ENCODE assay signal across 9 mouse cellular contexts in genomic region chr8:83999057-83999705, GRCm38 (mm10). TPM values are rescaled to one million over a fixed set of nuclear protein-coding genes. Genes with fewer than 3 reads are reported as not detected.
DNase-seq lines count a peak whose midpoint lies in the region; ATAC-seq and TF ChIP-seq lines count a peak whose summit lies in the region.
"Had no signal": no experiment of that assay in that cellular context is flagged by ENCODE, and none has a peak within 500 bp of the region (broad histone marks: within the 10 kb centered on the region; RNA-seq: fewer than 3 reads in every experiment).

No protein-coding gene starts in this region.

- peak overlapping the region; percentile 86 for H3ac ChIP-seq in myocyte (ENCODE audit: control insufficient read depth, insufficient read length)

- H3K27ac ChIP-seq in lung, embryonic 15.5 days = peak overlapping the region; percentile 87; the same call in 1 of the 2 replicates
- 0 out of 2 replicates have a peak overlapping the region, but pooled peaks have one; percentile 91 for H3K27ac ChIP-seq in embryonic facial prominence, embryonic 15.5 days (replicated peaks)
- no peak overlapping the region for H3K27ac ChIP-seq in intestine, embryonic 14.5 days (ENCODE audit: low read depth)

- 57% methylated on average over 16 of the region's 16 CpGs for WGBS in lung, embryonic 15.5 days
- 63% methylated on average over 16 of the region's 16 CpGs for WGBS in embryonic facial prominence, embryonic 15.5 days
- 63% methylated on average over 16 of the region's 16 CpGs for WGBS in intestine, embryonic 14.5 days

- TF ChIP-seq POLR2A in myocyte (IDR thresholded peaks at IDR 0.05; ENCODE audit: insufficient read length, low read depth) = no peak

- H3K4me3 ChIP-seq in lung, embryonic 15.5 days = peak overlapping the region; percentile 82
- H3K4me3 ChIP-seq in embryonic facial prominence, embryonic 15.5 days (replicated peaks) = peak overlapping the region; percentile 68
- H3K4me3 ChIP-seq in intestine, embryonic 14.5 days (ENCODE audit: low read depth, low read length) = peak overlapping the region; percentile 76
- H3K4me3 ChIP-seq in myocyte = peak overlapping the region; percentile 26

- no peaks in the 10 kb centered on the region for H3K9me3 ChIP-seq in lung, embryonic 15.5 days
- no peaks in the 10 kb centered on the region for H3K9me3 ChIP-seq in embryonic facial prominence, embryonic 15.5 days (replicated peaks)
- no peaks in the 10 kb centered on the region for H3K9me3 ChIP-seq in intestine, embryonic 14.5 days (ENCODE audit: control insufficient read depth, low read length)

- H3K27me3 ChIP-seq in lung, embryonic 15.5 days = no peaks in the 10 kb centered on the region
- no peaks in the 10 kb centered on the region for H3K27me3 ChIP-seq in embryonic facial prominence, embryonic 15.5 days
- H3K27me3 ChIP-seq in intestine, embryonic 14.5 days (replicated peaks; ENCODE audit: control insufficient read depth, insufficient read depth, low read length) = no peaks in the 10 kb centered on the region
- H3K27me3 ChIP-seq in myocyte (ENCODE audit: control insufficient read depth, insufficient read depth, insufficient read length) = no peaks in the 10 kb centered on the region

- peaks cover 35% of the 10 kb centered on the region for H3K36me3 ChIP-seq in lung, embryonic 15.5 days
- peaks cover 31% of the 10 kb centered on the region for H3K36me3 ChIP-seq in embryonic facial prominence, embryonic 15.5 days
- H3K36me3 ChIP-seq in intestine, embryonic 14.5 days (ENCODE audit: control insufficient read depth, insufficient read depth, low read length) = peaks cover 36% of the 10 kb centered on the region
- no peaks in the 10 kb centered on the region for H3K36me3 ChIP-seq in myocyte (ENCODE audit: control insufficient read depth, insufficient read depth)

- H3K4me1 ChIP-seq in lung, embryonic 15.5 days = peaks cover 46% of the 10 kb centered on the region
- H3K4me1 ChIP-seq in embryonic facial prominence, embryonic 15.5 days = peaks cover 43% of the 10 kb centered on the region
- H3K4me1 ChIP-seq in intestine, embryonic 14.5 days (replicated peaks; ENCODE audit: control insufficient read depth, insufficient read depth, low read length) = peaks cover 20% of the 10 kb centered on the region

- H3K4me2 ChIP-seq in lung, embryonic 15.5 days = peak overlapping the region; percentile 94
- peak overlapping the region; percentile 72 for H3K4me2 ChIP-seq in embryonic facial prominence, embryonic 15.5 days (replicated peaks)
- peak overlapping the region; percentile 68 for H3K4me2 ChIP-seq in intestine, embryonic 14.5 days (ENCODE audit: low read length)
- peak overlapping the region; percentile 92 for H3K4me2 ChIP-seq in myocyte (ENCODE audit: low read depth)

- intact Hi-C loops in gastrocnemius, postnatal 14 days (cut with DNase I; ENCODE audit: low total_unique reads) = no loop called here

- no peak for DNase-seq in lung, postnatal 36 days
- DNase-seq in intestine, embryonic 14.5 days (ENCODE audit: low spot score) = no peak
- DNase-seq in frontal cortex, postnatal 10 days (ENCODE audit: low spot score in 2 of 2) = no peak
- no peak for DNase-seq in lung, postnatal 25 days (ENCODE audit: low spot score)
- no peak for DNase-seq in gastrocnemius, postnatal 14 days

- no peaks in the 10 kb centered on the region for H3K79me2 ChIP-seq in myocyte (ENCODE audit: control insufficient read depth, insufficient read depth)

- peak overlapping the region; percentile 77 for H3K9ac ChIP-seq in lung, embryonic 15.5 days
- 0 out of 2 replicates have a peak overlapping the region, but pooled peaks have one; percentile 63 for H3K9ac ChIP-seq in embryonic facial prominence, embryonic 15.5 days
- peak overlapping the region; percentile 62 for H3K9ac ChIP-seq in intestine, embryonic 14.5 days (ENCODE audit: low read length)

- no peak for ATAC-seq in lung, embryonic 15.5 days (ENCODE audit: borderline replicate concordance, extremely low read depth, low FRiP score, low TSS enrichment)
- no peak for ATAC-seq in embryonic facial prominence, embryonic 15.5 days (ENCODE audit: insufficient number of reproducible peaks, low FRiP score, low TSS enrichment, low read depth)
- no peak for ATAC-seq in intestine, embryonic 14.5 days (replicated peaks; ENCODE audit: low FRiP score, low TSS enrichment, low read depth)

TF ChIP-seq in myocyte, 11 proteins besides CTCF, POLR2A, EP300 and RAD21:
- TF ChIP-seq REST (IDR thresholded peaks at IDR 0.05; ENCODE audit: insufficient read depth, insufficient read length) (no peak), MYOD1 (IDR thresholded peaks at IDR 0.05; ENCODE audit: control insufficient read depth in 1 of 3, insufficient read length in 2 of 3, low read depth in 2 of 3) (peak in 1 of 3 experiments; percentile 14)

RNA-seq across cellular contexts. Expression of gene Samd1, which starts 1.7 kb away (rescaled TPM):
- 11.3 and 12.1 TPM in 2 replicates for polyA plus RNA-seq in lung, embryonic 15.5 days (2015; fragmentation: Nextera tagmentation; extraction: Ambion mirVana)
- polyA plus RNA-seq in embryonic facial prominence, embryonic 15.5 days (2015; fragmentation: Nextera tagmentation; extraction: Ambion mirVana) = 10.3 and 13.2 TPM in 2 replicates
- 15.4 and 17.6 TPM in 2 replicates for polyA plus RNA-seq in intestine, embryonic 14.5 days (2014; fragmentation: Nextera tagmentation; extraction: Ambion mirVana)
- 30.6 TPM for polyA plus RNA-seq in myocyte (2012; fragmentation: generic; extraction: Trizol)
- total RNA-seq in gastrocnemius, postnatal 14 days (2021) = 10 to 100 TPM; 17.8 to 22.1 TPM

RNA-seq across cellular contexts. Expression of gene 1700067K01Rik, which starts 2.1 kb away (rescaled TPM):
- 0.93 and 0.98 TPM in 2 replicates for polyA plus RNA-seq in lung, embryonic 15.5 days (2015; fragmentation: Nextera tagmentation; extraction: Ambion mirVana)
- polyA plus RNA-seq in embryonic facial prominence, embryonic 15.5 days (2015; fragmentation: Nextera tagmentation; extraction: Ambion mirVana) = 1.2 and 1.8 TPM in 2 replicates
- 0.39 and 0.66 TPM in 2 replicates for polyA plus RNA-seq in intestine, embryonic 14.5 days (2014; fragmentation: Nextera tagmentation; extraction: Ambion mirVana)
- polyA plus RNA-seq in myocyte (2012; fragmentation: generic; extraction: Trizol) = 0.29 TPM
- total RNA-seq in gastrocnemius, postnatal 14 days (2021) = not detected
- total RNA-seq: common myeloid progenitor, adult 5-6 weeks had no signal

RNA-seq across cellular contexts. Expression of gene 2210011C24Rik, which starts 12.8 kb away (rescaled TPM):
- polyA plus RNA-seq in lung, embryonic 15.5 days (2015; fragmentation: Nextera tagmentation; extraction: Ambion mirVana) = 2.2 and 2.6 TPM in 2 replicates
- polyA plus RNA-seq in embryonic facial prominence, embryonic 15.5 days (2015; fragmentation: Nextera tagmentation; extraction: Ambion mirVana) = 0.88 and 1.5 TPM in 2 replicates
- 1.3 and 1.6 TPM in 2 replicates for polyA plus RNA-seq in intestine, embryonic 14.5 days (2014; fragmentation: Nextera tagmentation; extraction: Ambion mirVana)
- polyA plus RNA-seq in myocyte (2012; fragmentation: generic; extraction: Trizol) = 6.1 TPM
- 1 to 10 TPM; 2.9 to 4.2 TPM for total RNA-seq in gastrocnemius, postnatal 14 days (2021)
- total RNA-seq: common myeloid progenitor, adult 5-6 weeks had no signal

RNA-seq across cellular contexts. Expression of gene Palm3, which starts 22.1 kb away (rescaled TPM):
- 6.0 and 6.7 TPM in 2 replicates for polyA plus RNA-seq in lung, embryonic 15.5 days (2015; fragmentation: Nextera tagmentation; extraction: Ambion mirVana)
- 6.5 and 8.6 TPM in 2 replicates for polyA plus RNA-seq in embryonic facial prominence, embryonic 15.5 days (2015; fragmentation: Nextera tagmentation; extraction: Ambion mirVana)
- polyA plus RNA-seq in intestine, embryonic 14.5 days (2014; fragmentation: Nextera tagmentation; extraction: Ambion mirVana) = 5.8 and 7.0 TPM in 2 replicates
- 4.9 TPM for polyA plus RNA-seq in myocyte (2012; fragmentation: generic; extraction: Trizol)
- total RNA-seq in gastrocnemius, postnatal 14 days (2021) = under 1 TPM; 0.25 to 0.51 TPM
- total RNA-seq: common myeloid progenitor, adult 5-6 weeks had no signal

RNA-seq across cellular contexts. Expression of gene Prkaca, which starts 26.4 kb away (rescaled TPM):
- polyA plus RNA-seq in lung, embryonic 15.5 days (2015; fragmentation: Nextera tagmentation; extraction: Ambion mirVana) = 156 TPM in 2 replicates
- 199 and 217 TPM in 2 replicates for polyA plus RNA-seq in embryonic facial prominence, embryonic 15.5 days (2015; fragmentation: Nextera tagmentation; extraction: Ambion mirVana)
- 97.9 and 105 TPM in 2 replicates for polyA plus RNA-seq in intestine, embryonic 14.5 days (2014; fragmentation: Nextera tagmentation; extraction: Ambion mirVana)
- 181 TPM for polyA plus RNA-seq in myocyte (2012; fragmentation: generic; extraction: Trizol)
- 100 to 1,000 TPM; 319 to 324 TPM for total RNA-seq in gastrocnemius, postnatal 14 days (2021)

Comparison
In these comparisons a context has a peak if more than half of its experiments do, and no peak if none do; other contexts are left out.
1. H3K4me3 ChIP-seq: peak in every context shown above with its lines; median percentile 82 in lung, embryonic 15.5 days; 76 in intestine, embryonic 14.5 days; 68 in embryonic facial prominence, embryonic 15.5 days; 26 in myocyte.